Mouse (Mus musculus): ENCODE results near the gene Zbtb22. TPM values are rescaled to one million over a fixed set of nuclear protein-coding genes. Genes with fewer than 3 reads are reported as not detected.
A peak's percentile ranks its signal among the peaks of the same experiment; 100 is the strongest.
"Not testable (repeated sequence)": the region's sequence is repeated elsewhere in the genome, so short reads cannot be mapped to it uniquely, and the experiment has no call there.

Gene Zbtb22
- polyA plus RNA-seq, 1 experiment, result 62.9 TPM

DNA sequence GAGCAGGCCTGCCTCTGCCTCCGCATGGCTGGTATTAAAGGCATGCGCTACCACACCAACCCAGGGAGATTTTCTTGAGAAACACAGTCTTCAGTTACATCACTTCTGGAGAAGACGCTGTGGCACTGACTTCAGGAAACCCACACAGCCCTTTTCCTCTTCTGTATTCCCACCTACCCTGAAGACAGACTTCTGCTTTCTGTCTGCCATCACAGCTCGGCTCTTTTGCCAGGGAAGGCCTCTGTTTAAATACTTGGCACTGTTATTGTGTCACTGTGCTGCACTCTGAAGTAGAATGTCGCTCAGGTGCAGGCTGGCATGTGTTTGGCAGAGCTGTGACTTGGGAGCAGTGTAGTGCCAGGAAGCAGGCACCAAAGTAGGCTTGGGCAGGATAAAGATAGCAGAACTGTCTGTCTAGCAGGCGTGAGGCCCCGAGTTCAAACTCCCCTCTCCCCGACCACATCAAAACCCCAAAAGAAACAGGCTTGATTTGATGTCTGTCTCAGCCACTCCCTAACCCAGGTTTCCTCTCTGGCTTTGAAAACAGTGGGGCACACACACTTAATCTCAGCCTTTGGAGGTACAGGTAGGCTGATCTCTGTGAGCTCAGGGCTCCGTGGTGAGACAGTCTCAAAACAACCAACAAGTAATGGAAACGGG lies 31.9 kb downstream of the Zbtb22 start:
- Histone ChIP-seq H3K36me3 (ENCODE audit: control insufficient read depth, insufficient read depth, low read length) (peaks cover 21% of the 10 kb centered on the region), H3K27me3 (ENCODE audit: control insufficient read depth, insufficient read depth, low read length) (no peaks in the 10 kb centered on the region), H3K4me3 (ENCODE audit: extremely low read depth, insufficient read depth, insufficient read length) (no peak overlapping the region), H3K27ac (ENCODE audit: insufficient read depth, low read length) (peak overlapping the region; percentile 78), H3K4me1 (ENCODE audit: control insufficient read depth, insufficient read depth, insufficient read length) (peaks cover 17% of the 10 kb centered on the region)
- WGBS, result 36% methylated on average over 10 of the region's 10 CpGs
- DNase-seq (ENCODE audit: low read depth in 1 of 2, low spot score in 2 of 2), result peak in 1 of 2 experiments; percentile 39
- TF ChIP-seq POLR2A (IDR thresholded peaks at IDR 0.05; ENCODE audit: low read depth, low read length), result no peak
- TF ChIP-seq CTCF (IDR thresholded peaks at IDR 0.05; ENCODE audit: extremely low read depth, insufficient read depth, insufficient read length, insufficient replicate concordance), result no peak

DNA sequence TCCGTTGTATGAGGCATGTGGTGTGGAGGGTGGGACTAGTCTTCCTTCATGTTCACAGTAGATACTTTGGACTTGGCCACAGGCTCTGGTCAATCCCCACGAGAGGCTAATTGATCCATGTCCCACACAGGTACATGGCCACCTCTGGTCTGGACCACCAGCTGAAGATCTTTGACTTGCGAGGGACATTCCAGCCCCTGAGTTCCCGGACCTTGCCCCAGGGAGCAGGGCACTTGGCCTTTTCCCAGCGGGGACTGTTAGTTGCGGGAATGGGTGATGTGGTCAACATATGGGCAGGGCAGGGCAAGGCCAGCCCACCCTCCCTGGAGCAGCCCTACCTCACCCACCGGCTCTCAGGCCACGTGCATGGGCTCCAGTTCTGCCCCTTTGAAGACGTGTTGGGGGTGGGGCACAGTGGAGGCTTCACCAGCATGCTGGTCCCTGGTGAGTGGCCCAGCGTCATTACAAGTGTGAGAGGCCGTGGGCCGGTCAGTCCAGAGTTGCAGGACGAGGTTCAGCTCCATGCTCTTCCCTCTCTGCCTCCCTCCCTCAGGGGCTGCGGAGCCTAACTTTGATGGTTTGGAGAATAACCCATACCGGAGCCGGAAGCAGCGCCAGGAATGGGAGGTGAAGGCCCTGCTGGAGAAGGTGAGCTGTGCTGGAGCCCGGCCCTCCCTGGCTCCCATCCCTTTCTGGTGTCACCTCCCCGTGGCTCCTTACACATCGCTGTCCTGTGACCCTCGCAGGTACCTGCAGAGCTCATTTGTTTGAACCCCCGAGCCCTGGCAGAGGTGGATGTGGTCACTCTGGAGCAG lies 32.6 kb downstream of the Zbtb22 start:
- Histone ChIP-seq H3K4me1 (ENCODE audit: control insufficient read depth, insufficient read depth, insufficient read length) (peaks cover 21% of the 10 kb centered on the region), H3K27ac (ENCODE audit: insufficient read depth, low read length) (peak overlapping the region; percentile 78), H3K4me3 (ENCODE audit: extremely low read depth, insufficient read depth, insufficient read length) (no peak overlapping the region), H3K36me3 (ENCODE audit: control insufficient read depth, insufficient read depth, low read length) (peaks cover 27% of the 10 kb centered on the region), H3K27me3 (ENCODE audit: control insufficient read depth, insufficient read depth, low read length) (no peaks in the 10 kb centered on the region)
- TF ChIP-seq POLR2A (IDR thresholded peaks at IDR 0.05; ENCODE audit: low read depth, low read length) (no peak), CTCF (IDR thresholded peaks at IDR 0.05; ENCODE audit: extremely low read depth, insufficient read depth, insufficient read length, insufficient replicate concordance) (no peak)
- DNase-seq (ENCODE audit: low read depth in 1 of 2, low spot score in 2 of 2), result no peak
- WGBS, result 86% methylated on average over 22 of the region's 22 CpGs

DNA sequence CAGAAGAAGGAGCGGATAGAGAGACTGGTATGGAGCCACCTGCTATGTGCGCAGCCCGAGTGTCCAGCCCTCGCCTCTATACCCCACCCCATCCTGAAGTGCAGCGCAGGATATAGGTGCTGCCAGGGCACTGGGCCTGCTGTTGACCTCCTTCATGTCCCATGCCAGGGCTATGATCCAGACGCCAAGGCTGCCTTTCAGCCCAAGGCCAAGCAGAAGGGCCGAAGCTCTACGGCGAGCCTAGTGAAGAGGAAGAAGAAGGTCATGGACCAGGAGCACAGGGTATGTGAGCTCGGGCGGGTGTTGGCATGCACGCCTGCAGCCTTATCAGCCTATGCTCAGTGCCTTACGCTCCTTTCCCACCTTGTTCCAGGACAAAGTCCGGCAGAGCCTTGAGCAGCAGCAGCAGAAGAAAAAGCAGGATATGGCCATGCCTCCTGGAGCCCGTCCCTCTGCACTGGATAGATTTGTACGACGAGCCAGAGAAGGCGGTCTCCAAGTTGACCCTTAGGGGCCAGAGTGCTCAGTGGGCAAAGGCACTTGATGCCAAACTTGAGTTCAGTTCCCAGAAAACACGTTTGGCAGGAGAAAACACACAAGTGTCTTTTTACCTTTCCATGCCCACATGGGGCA lies 33.3 kb downstream of the Zbtb22 start:
- H3K4me3 ChIP-seq (ENCODE audit: extremely low read depth, insufficient read depth, insufficient read length), result no peak overlapping the region
- H3K4me1 ChIP-seq (ENCODE audit: control insufficient read depth, insufficient read depth, insufficient read length), result peaks cover 21% of the 10 kb centered on the region
- H3K27ac ChIP-seq (ENCODE audit: insufficient read depth, low read length), result peak overlapping the region; percentile 9; the same call in 1 of the 2 replicates
- DNase-seq (ENCODE audit: low read depth in 1 of 2, low spot score in 2 of 2), result no peak
- 92% methylated on average over 19 of the region's 19 CpGs for WGBS
- H3K27me3 ChIP-seq (ENCODE audit: control insufficient read depth, insufficient read depth, low read length), result no peaks in the 10 kb centered on the region
- peaks cover 26% of the 10 kb centered on the region for H3K36me3 ChIP-seq (ENCODE audit: control insufficient read depth, insufficient read depth, low read length)
- TF ChIP-seq CTCF (IDR thresholded peaks at IDR 0.05; ENCODE audit: extremely low read depth, insufficient read depth, insufficient read length, insufficient replicate concordance) (no peak), POLR2A (IDR thresholded peaks at IDR 0.05; ENCODE audit: low read depth, low read length) (no peak)

DNA sequence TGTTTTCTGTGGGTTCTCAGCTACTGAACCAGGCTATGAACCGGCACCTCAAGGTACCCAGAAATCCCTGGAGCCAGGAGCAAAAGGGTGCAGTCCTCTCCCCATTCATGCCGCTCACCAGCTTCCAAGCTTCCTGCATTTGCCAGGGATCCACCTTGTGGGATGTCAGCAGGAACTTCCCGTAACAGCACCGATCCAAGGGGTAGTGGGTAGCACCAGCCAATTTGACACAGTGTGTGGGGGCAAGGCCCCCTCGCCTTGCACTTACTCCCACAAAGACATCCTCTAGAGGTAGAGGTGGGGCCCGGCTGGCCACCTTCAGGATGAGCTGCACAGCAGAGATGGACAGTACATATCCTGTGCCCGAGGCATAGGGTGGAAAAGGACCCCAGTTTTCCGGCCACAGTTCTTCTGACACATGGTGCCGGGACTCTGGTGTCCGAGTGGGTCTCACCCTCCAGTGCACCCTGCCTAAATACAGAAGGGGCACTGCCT lies 34.5 kb downstream of the Zbtb22 start:
- 83% methylated on average over 10 of the region's 10 CpGs for WGBS
- Histone ChIP-seq H3K4me1 (ENCODE audit: control insufficient read depth, insufficient read depth, insufficient read length) (peaks cover 21% of the 10 kb centered on the region), H3K27me3 (ENCODE audit: control insufficient read depth, insufficient read depth, low read length) (no peaks in the 10 kb centered on the region), H3K36me3 (ENCODE audit: control insufficient read depth, insufficient read depth, low read length) (peaks cover 18% of the 10 kb centered on the region), H3K27ac (ENCODE audit: insufficient read depth, low read length) (peak overlapping the region; percentile 91; the same call in 1 of the 2 replicates), H3K4me3 (ENCODE audit: extremely low read depth, insufficient read depth, insufficient read length) (peak overlapping the region; percentile 73; the same call in 1 of the 2 replicates)
- TF ChIP-seq CTCF (IDR thresholded peaks at IDR 0.05; ENCODE audit: extremely low read depth, insufficient read depth, insufficient read length, insufficient replicate concordance), result no peak
- TF ChIP-seq POLR2A (IDR thresholded peaks at IDR 0.05; ENCODE audit: low read depth, low read length), result no peak
- DNase-seq (ENCODE audit: low read depth in 1 of 2, low spot score in 2 of 2), result no peak

DNA sequence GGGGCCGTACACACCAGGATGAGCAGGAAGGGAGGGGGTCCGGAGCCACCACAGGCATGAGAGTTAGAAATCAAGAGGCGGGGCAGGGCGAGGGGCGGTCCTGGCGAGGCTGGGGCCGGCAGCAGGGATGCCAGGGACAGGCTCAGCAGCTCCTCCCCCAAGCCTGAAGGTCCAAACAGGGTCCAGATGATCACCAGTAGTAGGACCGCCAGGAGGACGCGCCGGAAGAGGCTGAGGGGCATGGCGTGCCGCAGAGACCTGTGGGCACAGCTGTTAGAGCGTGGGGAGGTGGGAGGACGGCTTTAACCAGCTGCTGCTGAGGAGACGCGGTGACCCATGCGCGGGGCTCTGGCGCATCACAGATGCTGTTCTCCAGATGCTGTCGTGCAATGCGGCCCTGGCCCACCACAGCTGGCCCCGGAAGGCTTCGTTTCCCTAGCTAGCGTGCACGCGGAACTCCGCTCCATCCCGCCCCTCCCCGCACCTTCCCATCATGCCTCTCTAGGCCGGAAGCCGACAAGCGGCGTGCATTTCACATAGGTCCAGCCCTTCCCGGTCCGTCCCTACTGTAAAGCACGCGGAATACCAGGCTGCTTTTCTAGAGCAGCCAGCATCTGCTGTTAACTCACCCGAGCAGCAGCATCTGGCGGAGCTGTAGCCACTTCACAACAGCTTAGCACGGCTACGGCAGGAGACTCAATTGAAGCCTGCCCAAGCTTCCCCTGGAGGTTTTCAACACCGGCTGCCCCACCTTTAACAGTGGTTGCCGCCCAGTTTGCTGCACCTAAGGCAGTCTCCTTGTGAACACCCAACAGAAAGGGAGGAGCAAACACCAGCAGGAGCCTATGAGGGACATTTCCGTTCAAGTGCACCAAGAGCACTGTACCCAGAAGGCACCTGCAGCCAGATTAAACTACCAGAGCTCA lies 35.6 kb downstream of the Zbtb22 start, which contains the start of gene B3galt4:
Gene B3galt4 (minus strand): TSS at position 468 of the 926 bp plus-strand sequence.
- Histone ChIP-seq H3K4me1 (ENCODE audit: control insufficient read depth, insufficient read depth, insufficient read length) (peaks cover 21% of the 10 kb centered on the region), H3K36me3 (ENCODE audit: control insufficient read depth, insufficient read depth, low read length) (peaks cover 18% of the 10 kb centered on the region), H3K27me3 (ENCODE audit: control insufficient read depth, insufficient read depth, low read length) (no peaks in the 10 kb centered on the region), H3K27ac (ENCODE audit: insufficient read depth, low read length) (peak within 1 kb of the TSS; percentile 91), H3K4me3 (ENCODE audit: extremely low read depth, insufficient read depth, insufficient read length) (peak within 1 kb of the TSS; percentile 73)
- WGBS, result 1% methylated on average over 45 of the region's 45 CpGs
- TF ChIP-seq POLR2A (IDR thresholded peaks at IDR 0.05; ENCODE audit: low read depth, low read length) (peak; percentile 88), CTCF (IDR thresholded peaks at IDR 0.05; ENCODE audit: extremely low read depth, insufficient read depth, insufficient read length, insufficient replicate concordance) (no peak)
- peak; percentile 47 to 77 for DNase-seq (ENCODE audit: low read depth in 1 of 2, low spot score in 2 of 2)

DNA sequence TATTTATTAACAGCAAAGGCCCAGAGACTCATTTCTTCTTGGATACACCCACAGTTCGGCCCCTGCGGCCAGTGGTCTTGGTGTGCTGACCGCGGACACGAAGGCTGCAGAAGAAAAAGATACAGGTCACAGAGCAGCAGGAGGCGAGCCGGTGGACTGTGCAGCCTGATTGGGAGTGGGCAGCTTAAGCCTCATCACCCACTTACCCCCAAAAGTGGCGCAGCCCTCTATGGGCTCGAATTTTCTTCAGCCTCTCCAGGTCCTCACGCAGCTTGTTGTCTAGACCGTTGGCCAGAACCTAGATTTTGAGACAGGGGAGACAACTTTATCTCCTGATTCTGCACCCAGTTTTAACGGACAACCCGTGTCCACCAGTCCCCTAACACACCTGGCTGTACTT lies 36.3 kb downstream of the Zbtb22 start:
- Histone ChIP-seq H3K4me1 (ENCODE audit: control insufficient read depth, insufficient read depth, insufficient read length) (peaks cover 21% of the 10 kb centered on the region), H3K36me3 (ENCODE audit: control insufficient read depth, insufficient read depth, low read length) (peaks cover 18% of the 10 kb centered on the region)
- 82% methylated on average over 13 of the region's 13 CpGs for WGBS
- H3K4me3 ChIP-seq (ENCODE audit: extremely low read depth, insufficient read depth, insufficient read length); H3K27ac ChIP-seq (ENCODE audit: insufficient read depth, low read length); H3K27me3 ChIP-seq (ENCODE audit: control insufficient read depth, insufficient read depth, low read length); DNase-seq (ENCODE audit: low read depth in 1 of 2, low spot score in 2 of 2): not testable (repeated sequence)

Data from spleen, adult 2 months (tissue).